Mouse (Mus musculus) G1E (cell line): ENCODE results near the gene Gpr55.

ENCODE experiments used
- CTCF ChIP-seq: IDR thresholded peaks from 2 replicates; pipeline ENCODE4 v1.5.1; 2012; ENCODE audit warnings: low read depth, low read length, inconsistent platforms, mixed read lengths
- GATA1 ChIP-seq: IDR thresholded peaks from 2 replicates; pipeline ENCODE4 v1.6.1; 2012; ENCODE audit warnings: borderline replicate concordance, low read length, inconsistent platforms, mixed read lengths
- POLR2AphosphoS5 ChIP-seq: IDR thresholded peaks from 2 replicates; pipeline ENCODE4 v1.6.1; 2012; ENCODE audit warnings: low read depth, low read length, inconsistent platforms; ENCODE audit not compliant: insufficient replicate concordance
- TAL1 ChIP-seq: conservative IDR thresholded peaks from 2 replicates; pipeline ENCODE4 v1.6.1; 2012; ENCODE audit warnings: low read depth, low read length, inconsistent platforms, mixed read lengths

GRCm38 (mm10) chr1:85933226-85933625 lies 27.6 kb downstream of the Gpr55 start:
- TF ChIP-seq CTCF (no peak), GATA1 (no peak), POLR2AphosphoS5 (no peak), TAL1 (no peak)
